In genomic region chr2:3500886-3501285, GRCm38 (mm10) we compare ENCODE assay signal across 20 mouse cellular contexts. TPM values are rescaled to one million over a fixed set of nuclear protein-coding genes. Genes with fewer than 3 reads are reported as not detected.
DNase-seq lines count a peak whose midpoint lies in the region; ATAC-seq and TF ChIP-seq lines count a peak whose summit lies in the region.
"Had no signal": no experiment of that assay in that cellular context is flagged by ENCODE, and none has a peak within 500 bp of the region (broad histone marks: within the 10 kb centered on the region; RNA-seq: fewer than 3 reads in every experiment).

No protein-coding gene starts in this region.

- H3K27ac ChIP-seq in MEL (ENCODE audit: control insufficient read depth, low read depth, low read length), result no peak overlapping the region
- H3K27ac ChIP-seq: embryonic facial prominence, embryonic 10.5 days; forebrain, embryonic 13.5 days; gastrocnemius, adult 2 months; heart, adult 2 months; heart, embryonic 15.5 days; hindbrain, embryonic 13.5 days; hindbrain, postnatal 0 days; intestine, embryonic 15.5 days had no signal

- TF ChIP-seq CTCF in MEL (IDR thresholded peaks at IDR 0.05 in 2 of 3, conservative IDR thresholded peaks at IDR 0.05 in 1 of 3; ENCODE audit: control insufficient read depth in 1 of 3, insufficient read depth in 1 of 3, low read depth in 2 of 3, low read length in 3 of 3, poor library complexity in 1 of 3, severe bottlenecking in 1 of 3), result no peak

- H3K9me3 ChIP-seq in MEL (replicated peaks; ENCODE audit: insufficient read depth, low read length), result no peaks in the 10 kb centered on the region
- H3K9me3 ChIP-seq: embryonic facial prominence, embryonic 10.5 days; forebrain, embryonic 13.5 days; heart, embryonic 15.5 days; hindbrain, embryonic 13.5 days; intestine, embryonic 15.5 days had no signal

- no peak for TF ChIP-seq POLR2A in MEL (IDR thresholded peaks at IDR 0.05; ENCODE audit: control insufficient read depth in 1 of 2, insufficient read depth in 1 of 2, low read depth in 1 of 2, low read length in 2 of 2, poor library complexity in 1 of 2)

- H3K36me3 ChIP-seq in MEL (ENCODE audit: control insufficient read depth in 1 of 2, insufficient read depth in 2 of 2, low read length in 2 of 2), result peaks cover 0 to 26% of the 10 kb centered on the region in 2 experiments; a peak in 2 of 4 replicates

- no peaks in the 10 kb centered on the region for H3K4me1 ChIP-seq in MEL (ENCODE audit: control insufficient read depth in 1 of 2, insufficient read depth in 2 of 2, low read length in 2 of 2)
- H3K4me1 ChIP-seq: embryonic facial prominence, embryonic 10.5 days; forebrain, embryonic 13.5 days; heart, embryonic 15.5 days; hindbrain, embryonic 13.5 days; intestine, embryonic 15.5 days had no signal

- TF ChIP-seq EP300 in MEL (IDR thresholded peaks at IDR 0.05; ENCODE audit: low read depth in 1 of 2, low read length in 2 of 2), result no peak

- no peak overlapping the region for H3K4me3 ChIP-seq in MEL (ENCODE audit: control insufficient read depth in 1 of 2, insufficient read depth in 1 of 2, low read depth in 2 of 2, low read length in 2 of 2)
- H3K4me3 ChIP-seq: embryonic facial prominence, embryonic 10.5 days; forebrain, embryonic 13.5 days; gastrocnemius, adult 2 months; heart, adult 2 months; heart, embryonic 15.5 days; hindbrain, embryonic 13.5 days; intestine, embryonic 15.5 days had no signal

- ATAC-seq in megakaryocyte progenitor cell, adult 5-6 weeks (replicated peaks; ENCODE audit: poor library complexity), result peak; percentile 50; the same call in 1 of the 2 replicates
- no peak for ATAC-seq in inflammation-experienced regulatory T-cells, adult 6 months
- ATAC-seq: forebrain, embryonic 13.5 days; forebrain, postnatal 0 days; hindbrain, postnatal 0 days; intestine, embryonic 15.5 days had no signal

- H3K27me3 ChIP-seq in MEL (ENCODE audit: control insufficient read depth in 1 of 2, insufficient read depth in 2 of 2, low read length in 2 of 2), result no peaks in the 10 kb centered on the region
- H3K27me3 ChIP-seq: forebrain, embryonic 13.5 days; heart, embryonic 15.5 days; hindbrain, embryonic 13.5 days; intestine, embryonic 15.5 days had no signal

- DNase-seq in B cell, adult 2 months, result peak; percentile 49 to 60
- DNase-seq in MEL (ENCODE audit: low read depth, low spot score), result peak; percentile 52
- DNase-seq in lung, postnatal 25 days (ENCODE audit: low spot score), result no peak
- DNase-seq in cerebellum, postnatal 14 days, result no peak
- DNase-seq: adrenal gland, postnatal 14 days; cerebellum, adult 11-12 months; cerebellum, adult 9-10 months; cerebellum, postnatal 36 days; forebrain, postnatal 0 days; gastrocnemius, adult 2 months; heart, adult 2 months; heart, postnatal 14 days had no signal

- 0 out of 2 replicates have a peak, but pooled peaks cover 4% of the 10 kb centered on the region for H3K79me2 ChIP-seq in MEL (ENCODE audit: control insufficient read depth, insufficient read depth, low read length, poor library complexity)

- TF ChIP-seq RAD21 in MEL (IDR thresholded peaks at IDR 0.05; ENCODE audit: low read depth, low read length), result no peak

- no peak overlapping the region for H3K9ac ChIP-seq in MEL (ENCODE audit: control insufficient read depth, low read depth, low read length, poor library complexity, severe bottlenecking)
- H3K9ac ChIP-seq: forebrain, embryonic 13.5 days; forebrain, postnatal 0 days; heart, embryonic 15.5 days; hindbrain, embryonic 13.5 days; intestine, embryonic 15.5 days had no signal

TF ChIP-seq in MEL, 35 proteins besides CTCF, POLR2A, EP300 and RAD21:
- TF ChIP-seq TBP (IDR thresholded peaks at IDR 0.05; ENCODE audit: low read depth, low read length), result no peak
- TF ChIP-seq POLR2AphosphoS2 (IDR thresholded peaks at IDR 0.05; ENCODE audit: low read length), result no peak
- no peak for TF ChIP-seq ZKSCAN1 (IDR thresholded peaks at IDR 0.05; ENCODE audit: low read depth, low read length)
- TF ChIP-seq MYC (IDR thresholded peaks at IDR 0.05; ENCODE audit: low read depth, low read length), result no peak
- no peak for TF ChIP-seq CHD1 (IDR thresholded peaks at IDR 0.05; ENCODE audit: low read depth, low read length)
- no peak for TF ChIP-seq MAX (IDR thresholded peaks at IDR 0.05; ENCODE audit: low read length)
- no peak for TF ChIP-seq NRF1 (IDR thresholded peaks at IDR 0.05; ENCODE audit: insufficient read depth, low read depth, low read length, poor library complexity, severe bottlenecking)
- TF ChIP-seq MEF2A (IDR thresholded peaks at IDR 0.05; ENCODE audit: extremely low read depth, insufficient replicate concordance, low read depth, low read length, poor library complexity, severe bottlenecking), result no peak
TF ChIP-seq in MEL: peak in this region for 0.

RNA-seq across cellular contexts. Expression of gene Gm45902, which starts 11.7 kb away (rescaled TPM):
- total RNA-seq in MEL (2012; rRNA removed), result 2.9 and 3.6 TPM in 2 replicates
- 1 to 10 TPM in 1 of 2 experiments, not detected in 1; 3.8 TPM for polyA plus RNA-seq in MEL (2012; ENCODE audit: insufficient read depth in 1 of 2, insufficient read length in 2 of 2, low read depth in 1 of 2, low replicate concordance in 2 of 2, missing spikeins in 1 of 2)
- 5.3 and 6.0 TPM in 2 replicates for total RNA-seq in megakaryocyte progenitor cell, adult 5-6 weeks (2015)
- 11.9 and 12.8 TPM in 2 replicates for total RNA-seq in megakaryocyte progenitor cell, adult 5-6 weeks (2017)
- polyA plus RNA-seq in inflammation-experienced regulatory T-cells, adult 6 months (2017; shearing (Covaris generic)), result 1 to 10 TPM; 2.9 to 4.5 (median 4.0) TPM

RNA-seq across cellular contexts. Expression of gene Hspa14, which starts 11.7 kb away (rescaled TPM):
- 158 and 161 TPM in 2 replicates for total RNA-seq in MEL (2012; rRNA removed)
- polyA plus RNA-seq in MEL (2012; ENCODE audit: insufficient read depth in 1 of 2, insufficient read length in 2 of 2, low read depth in 1 of 2, low replicate concordance in 2 of 2, missing spikeins in 1 of 2), result 100 to 1,000 TPM; 129 to 333 TPM
- total RNA-seq in megakaryocyte progenitor cell, adult 5-6 weeks (2015), result 65.8 and 83.1 TPM in 2 replicates
- total RNA-seq in megakaryocyte progenitor cell, adult 5-6 weeks (2017), result 172 TPM in 2 replicates
- 100 to 1,000 TPM; 104 to 113 (median 106) TPM for polyA plus RNA-seq in inflammation-experienced regulatory T-cells, adult 6 months (2017; shearing (Covaris generic))

RNA-seq across cellular contexts. Expression of gene Cdnf, which starts 11.9 kb away (rescaled TPM):
- 0.39 and 0.59 TPM in 2 replicates for total RNA-seq in MEL (2012; rRNA removed)
- polyA plus RNA-seq in MEL (2012; ENCODE audit: insufficient read depth in 1 of 2, insufficient read length in 2 of 2, low read depth in 1 of 2, low replicate concordance in 2 of 2, missing spikeins in 1 of 2), result under 1 TPM in 1 of 2 experiments, not detected in 1; 0.77 TPM
- total RNA-seq in megakaryocyte progenitor cell, adult 5-6 weeks (2015), result 0.59 and 0.62 TPM in 2 replicates
- 0.25 and 0.68 TPM in 2 replicates for total RNA-seq in megakaryocyte progenitor cell, adult 5-6 weeks (2017)
- under 1 TPM; 0.43 to 0.85 (median 0.61) TPM for polyA plus RNA-seq in inflammation-experienced regulatory T-cells, adult 6 months (2017; shearing (Covaris generic))

RNA-seq across cellular contexts. Expression of gene Suv39h2, which starts 26.1 kb away (rescaled TPM):
- 13.9 and 14.3 TPM in 2 replicates for total RNA-seq in MEL (2012; rRNA removed)
- polyA plus RNA-seq in MEL (2012; ENCODE audit: insufficient read depth in 1 of 2, insufficient read length in 2 of 2, low read depth in 1 of 2, low replicate concordance in 2 of 2, missing spikeins in 1 of 2), result 10 to 100 TPM in 1 of 2 experiments, not detected in 1; 16.0 TPM
- 16.9 and 20.0 TPM in 2 replicates for total RNA-seq in megakaryocyte progenitor cell, adult 5-6 weeks (2015)
- total RNA-seq in megakaryocyte progenitor cell, adult 5-6 weeks (2017), result 15.6 and 17.4 TPM in 2 replicates
- under 1 TPM; 0.25 to 0.88 (median 0.66) TPM for polyA plus RNA-seq in inflammation-experienced regulatory T-cells, adult 6 months (2017; shearing (Covaris generic))

Comparison
In these comparisons a context has a peak if more than half of its experiments do, and no peak if none do; other contexts are left out.
1. DNase-seq: peak in B cell, adult 2 months (2 of 2) and MEL (single experiment); none in lung, postnatal 25 days (single experiment) and cerebellum, postnatal 14 days (0 of 2).